Mouse (Mus musculus) embryo, embryonic 10.5 days (tissue): Measurements from ENCODE around the gene Klra4.
"Not testable (repeated sequence)": the region's sequence is repeated elsewhere in the genome, so short reads cannot be mapped to it uniquely, and the experiment has no call there.

ENCODE experiments used
- DNase-seq: peaks from one replicate; pipeline ENCODE4 v3.0.0-alpha.2; 2015; ENCODE audit warnings: low spot score

The Klra4 gene

DNA sequence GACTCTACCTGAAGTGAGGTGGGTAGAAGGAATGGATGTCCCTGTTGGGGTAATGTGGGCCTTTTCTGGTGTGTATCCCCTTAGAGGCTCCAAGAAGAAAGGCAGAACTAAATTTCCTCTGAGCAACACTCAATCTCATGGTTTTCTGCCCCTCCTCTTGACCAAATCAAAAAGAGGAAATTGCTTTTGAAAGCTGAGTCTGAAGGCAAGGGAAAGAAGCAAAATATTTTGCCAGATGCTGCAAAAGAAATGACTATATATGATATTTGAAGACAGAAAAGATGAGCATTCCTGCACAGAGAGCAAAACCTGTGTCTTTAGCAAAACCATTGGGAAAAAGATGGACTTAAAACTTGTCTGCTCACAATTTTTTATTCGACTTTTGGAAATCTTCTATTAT, at the start of gene Klra4:
TSS of gene Klra4 (minus strand) at position 101 of the 400 bp plus-strand sequence.
- DNase-seq: not testable (repeated sequence)

GRCm38 (mm10) chr6:130110485-130110884, 43.4 kb upstream of the Klra4 start:
- DNase-seq: no peak

- DNase-seq: not testable (repeated sequence)
Observed at GRCm38 (mm10) chr6:130102743-130103142, 35.7 kb upstream of the Klra4 start.

DNA sequence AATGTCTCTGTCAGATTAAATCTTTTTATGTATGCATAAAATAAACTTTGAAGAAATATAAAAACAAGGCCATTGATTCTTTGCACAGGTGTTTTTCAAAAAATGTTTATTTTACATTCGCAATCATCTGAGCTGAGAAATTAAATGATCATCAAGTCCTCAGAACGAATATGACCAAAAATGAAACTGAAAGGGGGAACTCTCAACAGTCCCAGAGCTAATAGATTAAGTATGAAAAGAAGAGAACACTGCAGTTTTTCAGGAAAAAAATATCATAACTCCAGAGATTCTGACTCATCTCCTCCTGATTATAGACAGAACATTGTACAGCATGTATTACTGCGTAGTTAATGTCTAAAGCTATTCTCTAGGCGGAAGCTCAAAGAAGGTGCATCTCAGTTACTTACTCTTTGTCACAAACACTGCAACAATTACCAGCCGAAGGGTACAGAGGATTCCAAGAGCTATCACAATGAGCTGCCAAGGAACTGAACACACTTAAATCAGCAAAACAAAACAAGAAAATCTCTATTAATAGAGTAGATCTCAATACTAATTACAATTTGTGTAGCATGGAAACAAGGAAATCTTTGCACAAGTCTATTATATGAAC, 25.4 kb upstream of the Klra4 start:
- DNase-seq: no peak

DNA sequence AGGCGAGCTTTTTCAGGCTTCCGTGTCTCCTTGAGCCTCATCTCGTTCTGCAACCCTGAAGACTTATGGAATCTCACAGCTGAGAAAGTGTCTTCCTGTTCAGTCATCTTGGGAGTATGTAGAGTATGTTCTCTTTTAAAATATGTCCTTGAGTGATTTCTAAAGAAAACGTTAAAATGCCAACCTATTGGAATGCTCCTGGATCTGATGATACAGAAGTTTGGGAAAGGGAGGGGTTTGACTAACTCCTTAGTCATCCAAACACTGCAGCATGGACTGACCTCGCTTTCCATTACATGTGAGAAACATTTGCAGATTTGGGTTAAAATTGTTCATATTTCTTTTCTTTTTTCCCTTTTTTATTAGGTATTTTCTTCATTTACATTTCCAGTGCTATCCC, 1.9 kb downstream of the Klra4 start:
- DNase-seq: no peak

- not testable (repeated sequence) for DNase-seq
Observed at GRCm38 (mm10) chr6:130035146-130035545, 31.9 kb downstream of the Klra4 start.

DNA sequence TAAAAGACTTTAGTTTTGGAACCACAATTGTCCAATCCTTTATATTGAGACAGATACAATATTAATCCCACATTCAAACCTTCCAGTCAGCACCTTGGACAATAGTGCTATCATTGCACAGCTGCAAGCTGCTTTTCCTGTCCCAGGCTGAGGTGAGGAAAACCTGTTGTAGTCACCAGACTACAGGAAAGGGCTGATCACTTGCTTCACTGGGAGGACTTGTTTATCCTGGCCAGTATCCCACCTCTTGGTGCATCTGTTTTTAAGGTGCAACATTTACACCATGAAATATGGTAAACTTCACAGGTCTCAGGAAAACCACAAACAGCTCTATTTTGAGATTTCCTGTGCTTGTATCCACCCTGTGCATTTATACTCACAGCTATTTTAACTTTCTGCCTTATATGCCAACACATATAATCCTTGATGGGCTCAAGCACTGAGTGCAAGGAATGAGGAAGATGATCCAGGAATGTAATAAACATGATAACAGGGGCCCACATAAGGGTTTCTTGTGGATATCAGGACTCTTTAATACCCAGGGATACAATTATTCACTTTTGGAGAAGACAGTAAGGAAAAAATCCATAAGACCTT, 35.5 kb downstream of the Klra4 start:
- DNase-seq: not testable (repeated sequence)

DNA sequence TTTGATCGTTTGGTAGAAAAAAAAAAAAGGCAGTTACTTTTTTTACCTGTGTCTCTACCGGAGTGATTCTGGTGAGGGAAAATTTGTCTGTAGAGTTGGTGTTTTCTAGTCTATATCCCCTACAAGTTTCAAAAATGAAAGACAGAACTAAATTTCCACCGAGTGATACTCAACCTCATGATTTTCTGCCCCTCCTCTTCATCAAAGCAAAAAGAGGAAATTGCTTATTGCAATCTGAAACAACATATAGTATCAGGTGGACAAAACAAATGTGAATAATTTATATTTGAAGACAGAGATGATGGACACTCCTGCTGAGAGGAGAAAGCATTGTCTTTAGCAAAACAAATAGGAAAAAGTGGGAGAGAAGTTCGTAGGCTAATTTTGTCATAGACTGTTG, 40.2 kb downstream of the Klra4 start, which contains the start of gene Klra6:
TSS of gene Klra6 (minus strand) at position 101 of the 400 bp plus-strand sequence.
- DNase-seq: no peak
